Mouse (Mus musculus): ENCODE results near the gene Faf2. TPM values are rescaled to one million over a fixed set of nuclear protein-coding genes. Genes with fewer than 3 reads are reported as not detected.

Gene Faf2
- polyA plus RNA-seq, 1 experiment from 2014 or later = 50.6 TPM

- no peaks in the 10 kb centered on the region; the same call in 1 of the 2 replicates for H3K4me1 ChIP-seq (replicated peaks; ENCODE audit: control insufficient read depth, insufficient read depth)
- no peak overlapping the region for H3K9ac ChIP-seq (ENCODE audit: low read length)
- DNase-seq (ENCODE audit: low spot score) = peak; percentile 58
- H3K4me3 ChIP-seq (ENCODE audit: low read depth, low read length) = no peak overlapping the region
- peak overlapping the region; percentile 77 for H3K27ac ChIP-seq (replicated peaks)
- H3K36me3 ChIP-seq (ENCODE audit: control insufficient read depth, insufficient read depth, low read length) = peaks cover 14% of the 10 kb centered on the region
- TF ChIP-seq CTCF (IDR thresholded peaks at IDR 0.05; ENCODE audit: low read depth) (no peak), EP300 (optimal IDR thresholded peaks at IDR 0.05) (no peak)
- WGBS = 51% methylated on average over 2 of the region's 2 CpGs
- no peak overlapping the region for H3K4me2 ChIP-seq (replicated peaks; ENCODE audit: low read depth)
- no peaks in the 10 kb centered on the region for H3K27me3 ChIP-seq (ENCODE audit: control insufficient read depth, insufficient read depth, low read length)
- ATAC-seq (ENCODE audit: low FRiP score, low TSS enrichment) = peak; percentile 80
- no peaks in the 10 kb centered on the region for H3K9me3 ChIP-seq (ENCODE audit: control insufficient read depth, low read length)
Measured at GRCm38 (mm10) chr13:54581385-54581784, 40.2 kb upstream of the Faf2 start.

GRCm38 (mm10) chr13:54582126-54582525 lies 39.5 kb upstream of the Faf2 start:
- DNase-seq (ENCODE audit: low spot score) (peak; percentile 44), ATAC-seq (ENCODE audit: low FRiP score, low TSS enrichment) (peak; percentile 31)
- Histone ChIP-seq H3K4me1 (replicated peaks; ENCODE audit: control insufficient read depth, insufficient read depth) (no peaks in the 10 kb centered on the region), H3K4me2 (replicated peaks; ENCODE audit: low read depth) (no peak overlapping the region), H3K36me3 (ENCODE audit: control insufficient read depth, insufficient read depth, low read length) (peaks cover 14% of the 10 kb centered on the region), H3K27ac (replicated peaks) (peak overlapping the region; percentile 56), H3K9me3 (ENCODE audit: control insufficient read depth, low read length) (no peaks in the 10 kb centered on the region), H3K9ac (ENCODE audit: low read length) (no peak overlapping the region), H3K4me3 (ENCODE audit: low read depth, low read length) (no peak overlapping the region), H3K27me3 (ENCODE audit: control insufficient read depth, insufficient read depth, low read length) (no peaks in the 10 kb centered on the region)
- WGBS = 56% methylated on average over 10 of the region's 10 CpGs
- TF ChIP-seq CTCF (IDR thresholded peaks at IDR 0.05; ENCODE audit: low read depth) = no peak
- no peak for TF ChIP-seq EP300 (optimal IDR thresholded peaks at IDR 0.05)

DNA sequence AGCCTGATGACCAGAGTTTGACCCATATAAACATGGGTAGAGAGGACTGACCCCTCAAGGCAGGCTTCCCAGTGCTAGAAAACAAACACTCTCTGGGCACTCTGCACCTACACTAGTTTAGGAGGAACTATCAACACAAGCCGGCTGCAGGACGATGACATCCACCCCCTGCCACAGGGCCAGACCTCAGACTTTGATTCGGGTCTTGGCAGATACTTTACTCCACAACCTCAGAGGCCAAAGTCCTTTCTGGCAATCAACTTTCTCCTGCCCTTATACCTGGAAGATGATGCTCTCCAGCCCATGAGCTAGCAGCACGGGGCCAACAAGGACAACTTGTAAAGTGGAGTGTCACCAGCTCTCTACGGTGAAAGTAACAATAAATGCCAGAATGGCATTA lies 38.7 kb upstream of the Faf2 start:
- H3K4me1 ChIP-seq (replicated peaks; ENCODE audit: control insufficient read depth, insufficient read depth) = no peaks in the 10 kb centered on the region
- peak overlapping the region; percentile 35 for H3K27ac ChIP-seq (replicated peaks)
- H3K9me3 ChIP-seq (ENCODE audit: control insufficient read depth, low read length) = no peaks in the 10 kb centered on the region
- WGBS = 70% methylated on average over 5 of the region's 5 CpGs
- H3K36me3 ChIP-seq (ENCODE audit: control insufficient read depth, insufficient read depth, low read length) = peaks cover 14% of the 10 kb centered on the region
- H3K4me2 ChIP-seq (replicated peaks; ENCODE audit: low read depth) = no peak overlapping the region
- H3K4me3 ChIP-seq (ENCODE audit: low read depth, low read length) = no peak overlapping the region
- no peak overlapping the region for H3K9ac ChIP-seq (ENCODE audit: low read length)
- TF ChIP-seq EP300 (optimal IDR thresholded peaks at IDR 0.05) = no peak
- no peak for TF ChIP-seq CTCF (IDR thresholded peaks at IDR 0.05; ENCODE audit: low read depth)
- no peaks in the 10 kb centered on the region for H3K27me3 ChIP-seq (ENCODE audit: control insufficient read depth, insufficient read depth, low read length)
- no peak; the same call in 1 of the 2 replicates for ATAC-seq (ENCODE audit: low FRiP score, low TSS enrichment)
- no peak for DNase-seq (ENCODE audit: low spot score)

DNA sequence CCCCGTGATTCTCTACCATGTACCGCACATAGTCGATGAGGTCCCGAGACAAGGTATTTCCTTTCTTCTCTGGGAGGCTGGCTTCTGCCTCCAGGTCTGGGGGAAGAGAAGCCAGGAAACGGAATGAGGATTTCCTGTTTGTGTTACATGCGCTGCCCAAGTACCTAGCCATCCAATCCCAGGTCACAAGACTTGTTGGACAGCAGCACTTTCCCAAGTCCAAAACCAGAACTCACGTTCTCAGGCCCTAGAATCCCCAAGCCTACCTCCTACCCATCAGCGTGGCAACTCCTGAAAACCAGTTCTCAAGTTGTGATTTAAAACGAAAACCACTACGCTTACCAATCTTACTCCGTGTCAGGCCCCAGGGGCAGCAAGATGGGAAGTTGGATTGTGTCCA lies 35.8 kb upstream of the Faf2 start:
- 87% methylated on average over 11 of the region's 11 CpGs for WGBS
- Histone ChIP-seq H3K4me3 (ENCODE audit: low read depth, low read length) (no peak overlapping the region), H3K36me3 (ENCODE audit: control insufficient read depth, insufficient read depth, low read length) (peaks cover 14% of the 10 kb centered on the region), H3K27ac (replicated peaks) (no peak overlapping the region), H3K27me3 (ENCODE audit: control insufficient read depth, insufficient read depth, low read length) (no peaks in the 10 kb centered on the region), H3K9ac (ENCODE audit: low read length) (no peak overlapping the region), H3K4me1 (replicated peaks; ENCODE audit: control insufficient read depth, insufficient read depth) (no peaks in the 10 kb centered on the region), H3K9me3 (ENCODE audit: control insufficient read depth, low read length) (no peaks in the 10 kb centered on the region), H3K4me2 (replicated peaks; ENCODE audit: low read depth) (no peak overlapping the region)
- no peak for TF ChIP-seq EP300 (optimal IDR thresholded peaks at IDR 0.05)
- TF ChIP-seq CTCF (IDR thresholded peaks at IDR 0.05; ENCODE audit: low read depth) = no peak
- ATAC-seq (ENCODE audit: low FRiP score, low TSS enrichment) = no peak
- no peak for DNase-seq (ENCODE audit: low spot score)

DNA sequence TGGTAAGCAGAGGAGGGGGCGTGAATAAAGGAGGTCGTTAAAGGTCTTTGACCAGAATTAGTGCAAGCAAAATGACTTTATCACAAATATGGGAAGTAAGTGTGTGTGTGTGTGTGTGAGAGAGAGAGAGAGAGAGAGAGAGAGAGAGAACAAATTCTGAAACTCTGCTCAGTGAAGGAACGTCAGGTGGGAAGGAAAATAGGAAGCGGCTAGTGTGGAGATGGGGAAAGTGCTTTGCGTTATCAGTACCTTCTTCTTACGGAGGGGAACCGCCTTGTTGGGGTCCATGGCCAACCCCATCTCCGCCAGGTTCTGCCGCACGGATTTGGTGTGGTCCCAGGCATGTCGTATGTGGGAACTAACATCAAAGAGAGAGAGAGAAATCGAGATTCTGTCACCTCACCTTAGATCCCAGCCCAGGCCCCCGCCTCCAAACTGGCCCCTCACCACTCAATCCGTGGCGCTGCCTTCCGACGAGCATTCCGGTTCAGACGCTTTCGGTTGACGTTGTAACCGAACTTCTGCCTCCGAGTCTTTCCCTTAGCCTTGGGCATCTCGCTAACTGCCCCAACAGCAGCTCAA lies 32.1 kb upstream of the Faf2 start:
- DNase-seq (ENCODE audit: low spot score) = no peak

More for the DNA sequence above, 32.1 kb upstream of the Faf2 start:
- H3K27ac ChIP-seq (replicated peaks) = 0 out of 2 replicates have a peak overlapping the region, but pooled peaks have one; percentile 64
- no peak for ATAC-seq (ENCODE audit: low FRiP score, low TSS enrichment)
- 1% methylated on average over 24 of the region's 24 CpGs for WGBS
- peak overlapping the region; percentile 60 for H3K9ac ChIP-seq (ENCODE audit: low read length)
- H3K36me3 ChIP-seq (ENCODE audit: control insufficient read depth, insufficient read depth, low read length) = peaks cover 9% of the 10 kb centered on the region; the same call in 1 of the 2 replicates
- no peaks in the 10 kb centered on the region for H3K4me1 ChIP-seq (replicated peaks; ENCODE audit: control insufficient read depth, insufficient read depth)
- H3K9me3 ChIP-seq (ENCODE audit: control insufficient read depth, low read length) = no peaks in the 10 kb centered on the region
- H3K4me3 ChIP-seq (ENCODE audit: low read depth, low read length) = peak overlapping the region; percentile 76
- no peaks in the 10 kb centered on the region for H3K27me3 ChIP-seq (ENCODE audit: control insufficient read depth, insufficient read depth, low read length)
- peak overlapping the region; percentile 76 for H3K4me2 ChIP-seq (replicated peaks; ENCODE audit: low read depth)
- TF ChIP-seq CTCF (IDR thresholded peaks at IDR 0.05; ENCODE audit: low read depth) (no peak), EP300 (optimal IDR thresholded peaks at IDR 0.05) (no peak)
